Mouse (Mus musculus) heart, adult 2 months (tissue): ENCODE measurements around the gene F11. TPM values are rescaled to one million over a fixed set of nuclear protein-coding genes. Genes with fewer than 3 reads are reported as not detected.
A peak's percentile ranks its signal among the peaks of the same experiment; 100 is the strongest.

Experiments used
- DNase-seq, 2 experiments: peaks; one replicate each; pipeline ENCODE4 v3.0.0; 2021
- H3K27ac ChIP-seq: fragments of 200-600 bp; 2 replicates; pipeline ENCODE4 v1.8.1; 2022
- H3K27me3 ChIP-seq: fragments of 200-500 bp; 2 replicates; pipeline ENCODE4 v1.6.1; 2012; ENCODE audit warnings: mild to moderate bottlenecking, low read length, inconsistent platforms, mixed read lengths; ENCODE audit not compliant: control insufficient read depth, insufficient read depth
- H3K36me3 ChIP-seq: fragments of 200-500 bp; 2 replicates; pipeline ENCODE4 v1.6.1; 2012; ENCODE audit warnings: low read length, inconsistent platforms; ENCODE audit not compliant: control insufficient read depth, insufficient read depth
- H3K4me1 ChIP-seq: fragments of 200-500 bp; 2 replicates; pipeline ENCODE4 v1.6.1; 2011; ENCODE audit warnings: low read length; ENCODE audit not compliant: control insufficient read depth, insufficient read depth
- H3K4me3 ChIP-seq: fragments of 200-600 bp; 2 replicates; pipeline ENCODE4 v1.8.1; 2022
- H3K79me2 ChIP-seq: fragments of 200-500 bp; replicated peaks from 2 replicates; pipeline ENCODE4 v1.6.1; 2012; ENCODE audit warnings: mild to moderate bottlenecking, inconsistent platforms, low read length, moderate library complexity, mixed read lengths; ENCODE audit not compliant: control insufficient read depth, insufficient read depth
- H3K9ac ChIP-seq: fragments of 200-500 bp; 2 replicates; pipeline ENCODE4 v1.6.1; 2012; ENCODE audit warnings: low read depth, mild to moderate bottlenecking, control low read depth, inconsistent platforms, low read length, mixed read lengths
- CTCF ChIP-seq: fragments of 200-600 bp; IDR thresholded peaks from 2 replicates; pipeline ENCODE4 v1.8.1; 2022; ENCODE audit warnings: antibody characterized with exemption, mild to moderate bottlenecking, moderate library complexity
- EP300 ChIP-seq: fragments of 200-500 bp; IDR thresholded peaks from 2 replicates; pipeline ENCODE4 v1.6.1; 2011; ENCODE audit warnings: low read depth, low read length, control low read depth; ENCODE audit not compliant: insufficient read depth
- POLR2A ChIP-seq: fragments of 200-500 bp; IDR thresholded peaks from 2 replicates; pipeline ENCODE4 v1.6.1; 2011; ENCODE audit warnings: mild to moderate bottlenecking, low read depth, low read length, control low read depth; ENCODE audit not compliant: insufficient read depth
- WGBS: fragments of 180-500 bp; shearing (Covaris S2); methylation state at CpG from one replicate; pipeline ENCODE4 v1.1.7; 2018; 5-methylcytosine and 5-hydroxymethylcytosine counted together
- intact Hi-C: fragments of 180-260 bp; cut with DNase I; formaldehyde crosslinking; loops from one replicate; pipeline ENCODE4 v1.15.1; 2025
- polyA plus RNA-seq: library from polyadenylated mRNA; depleted of rRNA; stranded (reverse); fragments of >200 nt; gene quantifications from 2 replicates; pipeline ENCODE4 v1.2.3, GENCODE M21; 2012
- total RNA-seq, 2 experiments: library from RNA; stranded (reverse); gene quantifications; 2 replicates each; pipeline ENCODE4 v1.2.3; 2021

Gene F11
- total and polyA plus RNA-seq, 3 experiments, result not detected

- Histone ChIP-seq H3K4me1 (no peaks in the 10 kb centered on the region), H3K79me2 (no peaks in the 10 kb centered on the region), H3K36me3 (no peaks in the 10 kb centered on the region), H3K4me3 (no peak overlapping the region), H3K27me3 (no peaks in the 10 kb centered on the region), H3K27ac (no peak overlapping the region), H3K9ac (no peak overlapping the region)
- TF ChIP-seq POLR2A, result no peak
- TF ChIP-seq EP300, result no peak
- TF ChIP-seq CTCF, result no peak
- DNase-seq, result no peak
- intact Hi-C loops, result no loop called here
These were observed 6.7 kb upstream of the F11 start for GRCm38 (mm10) chr8:45268485-45268884.

- DNase-seq, result peak; percentile 40 to 55
- H3K27ac ChIP-seq, result no peak overlapping the region
- no peak overlapping the region for H3K4me3 ChIP-seq
- H3K4me1 ChIP-seq, result no peaks in the 10 kb centered on the region
- no peaks in the 10 kb centered on the region for H3K79me2 ChIP-seq
- no peaks in the 10 kb centered on the region for H3K27me3 ChIP-seq
- no peak for TF ChIP-seq POLR2A
- no peak for TF ChIP-seq CTCF
- TF ChIP-seq EP300, result no peak
- 49% methylated on average over 4 of the region's 4 CpGs for WGBS
- intact Hi-C loops, result no loop called here
- H3K9ac ChIP-seq, result no peak overlapping the region
- no peaks in the 10 kb centered on the region for H3K36me3 ChIP-seq
These were observed 6.0 kb upstream of the F11 start for GRCm38 (mm10) chr8:45267611-45268391.

- Histone ChIP-seq H3K36me3 (no peaks in the 10 kb centered on the region), H3K79me2 (no peaks in the 10 kb centered on the region), H3K4me3 (no peak overlapping the region), H3K27me3 (no peaks in the 10 kb centered on the region), H3K27ac (no peak overlapping the region), H3K9ac (no peak overlapping the region), H3K4me1 (no peaks in the 10 kb centered on the region)
- peak in 1 of 2 experiments; percentile 6 for DNase-seq
- TF ChIP-seq EP300 (no peak), POLR2A (no peak), CTCF (no peak)
- WGBS, result 64% methylated on average over 8 of the region's 8 CpGs
- intact Hi-C loops, result no loop called here
These were observed 5.2 kb upstream of the F11 start for GRCm38 (mm10) chr8:45266993-45267392.

- no peak for DNase-seq
- TF ChIP-seq CTCF (no peak), EP300 (no peak), POLR2A (no peak)
- no peaks in the 10 kb centered on the region for H3K4me1 ChIP-seq
- H3K79me2 ChIP-seq, result no peaks in the 10 kb centered on the region
- no peaks in the 10 kb centered on the region for H3K36me3 ChIP-seq
- intact Hi-C loops, result no loop called here
- 80% methylated on average over 4 of the region's 4 CpGs for WGBS
- no peak overlapping the region for H3K4me3 ChIP-seq
- H3K9ac ChIP-seq, result no peak overlapping the region
- H3K27ac ChIP-seq, result no peak overlapping the region
- H3K27me3 ChIP-seq, result no peaks in the 10 kb centered on the region
These were observed 3.1 kb upstream of the F11 start for GRCm38 (mm10) chr8:45264918-45265317.

- 79% methylated on average over 3 of the region's 3 CpGs for WGBS
- Histone ChIP-seq H3K9ac (no peak overlapping the region), H3K4me1 (no peaks in the 10 kb centered on the region), H3K79me2 (no peaks in the 10 kb centered on the region), H3K27me3 (no peaks in the 10 kb centered on the region), H3K36me3 (no peaks in the 10 kb centered on the region), H3K27ac (no peak overlapping the region), H3K4me3 (no peak overlapping the region)
- intact Hi-C loops, result no loop called here
- DNase-seq, result no peak
- TF ChIP-seq EP300, result no peak
- TF ChIP-seq CTCF, result no peak
- TF ChIP-seq POLR2A, result no peak
These were observed 1.0 kb upstream of the F11 start for GRCm38 (mm10) chr8:45262851-45263250.

- Histone ChIP-seq H3K27me3 (no peaks in the 10 kb centered on the region), H3K36me3 (no peaks in the 10 kb centered on the region), H3K9ac (no peak overlapping the region), H3K27ac (no peak overlapping the region), H3K4me1 (no peaks in the 10 kb centered on the region), H3K4me3 (no peak overlapping the region), H3K79me2 (no peaks in the 10 kb centered on the region)
- intact Hi-C loops, result no loop called here
- no peak for DNase-seq
- TF ChIP-seq POLR2A, result no peak
- no peak for TF ChIP-seq EP300
- no peak for TF ChIP-seq CTCF
- 72% methylated on average over 8 of the region's 8 CpGs for WGBS
These were observed 3.4 kb downstream of the F11 start for GRCm38 (mm10) chr8:45258421-45258820.
